Mouse (Mus musculus): ENCODE measurements around the gene Disp1. TPM values are rescaled to one million over a fixed set of nuclear protein-coding genes. Genes with fewer than 3 reads are reported as not detected.

Gene Disp1
- polyA plus RNA-seq, 1 experiment: 5.2 TPM

GRCm38 (mm10) chr1:183133440-183133839 lies 87.9 kb downstream of the Disp1 start:
- no peak for DNase-seq (ENCODE audit: low spot score)

- no peak for DNase-seq (ENCODE audit: low spot score)
Observed at GRCm38 (mm10) chr1:183127246-183127645, 94.1 kb downstream of the Disp1 start.

- DNase-seq (ENCODE audit: low spot score): no peak
Observed at GRCm38 (mm10) chr1:183123725-183124124, 97.6 kb downstream of the Disp1 start.

GRCm38 (mm10) chr1:183120341-183120923 lies 100.9 kb downstream of the Disp1 start:
- no peak for DNase-seq (ENCODE audit: low spot score)

GRCm38 (mm10) chr1:183117827-183118825 lies 103.2 kb downstream of the Disp1 start:
- no peak for DNase-seq (ENCODE audit: low spot score)

GRCm38 (mm10) chr1:183116946-183117826 lies 104.1 kb downstream of the Disp1 start:
- DNase-seq (ENCODE audit: low spot score): no peak

GRCm38 (mm10) chr1:183116441-183116840 lies 104.9 kb downstream of the Disp1 start:
- no peak for DNase-seq (ENCODE audit: low spot score)

GRCm38 (mm10) chr1:183115076-183115475 lies 106.2 kb downstream of the Disp1 start:
- DNase-seq (ENCODE audit: low spot score): no peak

GRCm38 (mm10) chr1:183114554-183114953 lies 106.8 kb downstream of the Disp1 start:
- no peak for DNase-seq (ENCODE audit: low spot score)

GRCm38 (mm10) chr1:183113546-183113945 lies 107.8 kb downstream of the Disp1 start:
- DNase-seq (ENCODE audit: low spot score): no peak

GRCm38 (mm10) chr1:183107476-183107875 lies 113.8 kb downstream of the Disp1 start:
- no peak for DNase-seq (ENCODE audit: low spot score)

GRCm38 (mm10) chr1:183104696-183105095 lies 116.6 kb downstream of the Disp1 start:
- DNase-seq (ENCODE audit: low spot score): no peak

GRCm38 (mm10) chr1:183102775-183103174 lies 118.5 kb downstream of the Disp1 start:
- no peak for DNase-seq (ENCODE audit: low spot score)

GRCm38 (mm10) chr1:183102153-183102552 lies 119.2 kb downstream of the Disp1 start:
- DNase-seq (ENCODE audit: low spot score): no peak

- no peak for DNase-seq (ENCODE audit: low spot score)
Observed at GRCm38 (mm10) chr1:183101371-183101770, 120.0 kb downstream of the Disp1 start.

- no peak for DNase-seq (ENCODE audit: low spot score)
Observed at GRCm38 (mm10) chr1:183100245-183100644, 121.1 kb downstream of the Disp1 start.

- DNase-seq (ENCODE audit: low spot score): no peak
Observed at GRCm38 (mm10) chr1:183099686-183100085, 121.6 kb downstream of the Disp1 start.

- DNase-seq (ENCODE audit: low spot score): no peak
Observed at GRCm38 (mm10) chr1:183097606-183098005, 123.7 kb downstream of the Disp1 start.

GRCm38 (mm10) chr1:183095454-183096088 lies 125.8 kb downstream of the Disp1 start:
- DNase-seq (ENCODE audit: low spot score): no peak

- DNase-seq (ENCODE audit: low spot score): no peak
Observed at GRCm38 (mm10) chr1:183092296-183092695, 129.0 kb downstream of the Disp1 start.

GRCm38 (mm10) chr1:183091203-183091602 lies 130.1 kb downstream of the Disp1 start:
- DNase-seq (ENCODE audit: low spot score): no peak

All from urinary bladder, adult 2 months (tissue).